Mouse (Mus musculus) heart, postnatal 0 days (tissue): ENCODE measurements around the gene Scn3a.

ENCODE experiments used
- CTCF ChIP-seq: IDR thresholded peaks from 2 replicates; pipeline ENCODE4 v1.5.1; 2016; ENCODE audit warnings: antibody characterized with exemption, control low read depth, low read depth
- EP300 ChIP-seq: IDR thresholded peaks from 2 replicates; pipeline ENCODE4 v1.6.1; 2016; ENCODE audit warnings: antibody characterized with exemption, low read depth

GRCm38 (mm10) chr2:65538436-65538835 is 29.0 kb downstream of the Scn3a start:
- TF ChIP-seq CTCF: no peak
- TF ChIP-seq EP300: no peak
